10 mouse cellular contexts compared by ENCODE assay signal in the genomic region with DNA sequence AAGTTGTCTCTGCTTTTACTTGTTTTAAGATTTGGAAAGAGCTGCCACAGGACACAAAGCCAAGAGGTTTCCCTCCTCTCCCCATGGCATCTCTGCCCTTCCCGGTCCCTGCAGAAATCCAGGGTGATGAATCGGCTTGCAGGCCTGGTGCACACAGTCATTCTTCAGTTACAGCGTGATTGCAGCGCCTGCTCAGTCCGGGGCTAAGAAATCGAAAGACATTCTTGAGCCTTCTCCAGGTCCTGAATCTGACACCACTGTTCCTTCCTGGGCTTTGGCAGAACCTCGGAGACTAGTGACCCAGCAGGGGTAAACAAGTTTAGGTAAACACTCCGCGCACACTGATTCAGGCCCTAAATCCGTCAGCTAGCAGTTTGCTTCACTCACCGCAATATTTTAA.
A peak's percentile ranks its signal among the peaks of the same experiment; 100 is the strongest.
DNase-seq lines count a peak whose midpoint lies in the region; ATAC-seq lines count a peak whose summit lies in the region.
"Had no signal": no experiment of that assay in that cellular context is flagged by ENCODE, and none has a peak within 500 bp of the region (broad histone marks: within the 10 kb centered on the region; RNA-seq: fewer than 3 reads in every experiment).

No protein-coding gene starts in this region.

- ATAC-seq in granulocyte monocyte progenitor cell, adult 5-6 weeks (replicated peaks; ENCODE audit: poor library complexity, severe bottlenecking) = no peak

- peak; percentile 65 for DNase-seq in 3T3-L1 (ENCODE audit: low read depth, low spot score)
- DNase-seq in NIH3T3 (ENCODE audit: low read depth) = peak; percentile 92
- peak; percentile 11 for DNase-seq in kidney, adult 9 months
- peak; percentile 69 for DNase-seq in lung, postnatal 10 days
- no peak for DNase-seq in thymus, adult 18-20 months
- DNase-seq in layer of hippocampus, adult 11-12 months (ENCODE audit: low spot score) = no peak
- DNase-seq: adrenal gland, adult 2 months; heart, postnatal 10 days; retina, postnatal 1 day had no signal

Comparison
In these comparisons a context has a peak if more than half of its experiments do, and no peak if none do; other contexts are left out.
1. DNase-seq: peak in 3T3-L1 (single experiment), NIH3T3 (single experiment), kidney, adult 9 months (single experiment) and lung, postnatal 10 days (single experiment); none in thymus, adult 18-20 months (0 of 2) and layer of hippocampus, adult 11-12 months (single experiment).